Mouse (Mus musculus) splenic B cell, adult 2 months (primary cell): ENCODE data around the gene Dpep1.

Experiments used
- DNase-seq: peaks from one replicate; pipeline ENCODE4 v3.0.0-alpha.2; 2011; ENCODE audit warnings: low read depth, low spot score
- H3K27me3 ChIP-seq: 2 replicates; pipeline ENCODE4 v1.6.1; 2012; ENCODE audit warnings: mild to moderate bottlenecking, low read length, moderate library complexity, mixed read lengths; ENCODE audit not compliant: control insufficient read depth, poor library complexity, insufficient read depth, severe bottlenecking
- H3K36me3 ChIP-seq: 2 replicates; pipeline ENCODE4 v1.6.1; 2012; ENCODE audit warnings: mild to moderate bottlenecking, low read length, moderate library complexity, mixed read lengths; ENCODE audit not compliant: control insufficient read depth, poor library complexity, insufficient read depth, severe bottlenecking

The Dpep1 gene

DNA sequence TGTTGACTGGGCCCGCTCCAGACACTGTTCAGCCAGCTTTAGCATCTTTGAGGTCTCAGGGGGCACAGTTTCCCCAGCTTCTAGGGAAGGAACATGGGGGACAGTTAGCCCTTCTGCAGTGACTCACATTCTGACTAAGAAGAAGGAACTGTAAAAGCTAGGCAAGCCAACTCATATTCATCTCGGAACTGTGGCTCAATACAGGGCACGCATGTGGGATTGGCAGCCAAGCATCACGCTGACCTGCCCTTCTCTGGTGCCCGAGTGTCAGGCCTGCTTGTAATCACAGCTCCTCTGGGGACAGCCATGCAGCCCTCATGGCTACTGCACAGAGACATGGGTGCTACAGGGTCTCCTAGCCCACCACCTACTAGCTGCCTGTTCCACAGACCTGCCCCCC, 64.9 kb downstream of the Dpep1 start:
- no peaks in the 10 kb centered on the region for H3K27me3 ChIP-seq
- H3K36me3 ChIP-seq, result peaks cover 14% of the 10 kb centered on the region
- DNase-seq, result no peak
